ENCODE assay signal across 26 mouse cellular contexts in the genomic region with DNA sequence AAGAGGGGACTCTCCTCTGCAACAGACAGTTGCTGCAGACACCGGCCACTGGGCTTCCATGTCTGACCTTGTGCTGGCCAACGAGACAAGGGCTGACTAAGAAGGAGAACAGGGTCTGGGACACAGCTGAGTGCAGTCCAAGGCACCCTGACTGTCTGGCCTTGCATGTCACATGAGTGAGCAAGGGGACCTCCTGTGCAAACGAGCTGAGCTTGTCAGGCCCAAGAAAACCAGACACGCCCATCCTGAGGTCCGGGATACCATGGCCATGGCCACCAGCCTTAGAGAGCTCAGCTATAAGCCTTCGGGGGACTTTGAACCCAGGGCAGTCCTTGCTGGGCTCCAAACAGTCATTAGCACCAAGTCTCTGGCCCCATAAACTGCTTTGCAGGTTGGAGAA. TPM values are rescaled to one million over a fixed set of nuclear protein-coding genes. Genes with fewer than 3 reads are reported as not detected.
DNase-seq lines count a peak whose midpoint lies in the region; ATAC-seq lines count a peak whose summit lies in the region.
"Had no signal": no experiment of that assay in that cellular context is flagged by ENCODE, and none has a peak within 500 bp of the region (broad histone marks: within the 10 kb centered on the region; RNA-seq: fewer than 3 reads in every experiment).

No protein-coding gene starts in this region.

- H3K27me3 ChIP-seq in limb, embryonic 11.5 days (ENCODE audit: control insufficient read depth, insufficient read depth, low read length), result no peaks in the 10 kb centered on the region
- no peaks in the 10 kb centered on the region for H3K27me3 ChIP-seq in limb, embryonic 10.5 days (ENCODE audit: low read depth, poor library complexity, severe bottlenecking)
- H3K27me3 ChIP-seq in embryonic facial prominence, embryonic 10.5 days (replicated peaks; ENCODE audit: low read depth, poor library complexity, severe bottlenecking), result no peaks in the 10 kb centered on the region
- H3K27me3 ChIP-seq in kidney, embryonic 15.5 days, result no peaks in the 10 kb centered on the region
- H3K27me3 ChIP-seq: CH12.LX; heart, embryonic 15.5 days; hindbrain, embryonic 12.5 days; liver, embryonic 12.5 days; midbrain, embryonic 13.5 days had no signal

- no peak for ATAC-seq in limb, embryonic 11.5 days (ENCODE audit: insufficient number of reproducible peaks, low FRiP score, low TSS enrichment, low read depth)
- no peak for ATAC-seq in kidney, embryonic 15.5 days (replicated peaks; ENCODE audit: low FRiP score)
- ATAC-seq: forebrain, embryonic 14.5 days; liver, embryonic 12.5 days; liver, postnatal 0 days; midbrain, embryonic 13.5 days had no signal

- peak overlapping the region; percentile 22; the same call in 1 of the 2 replicates for H3K9ac ChIP-seq in limb, embryonic 11.5 days (ENCODE audit: low read length)
- H3K9ac ChIP-seq in kidney, embryonic 15.5 days, result no peak overlapping the region
- H3K9ac ChIP-seq: heart, embryonic 15.5 days; liver, embryonic 12.5 days; liver, postnatal 0 days; midbrain, embryonic 13.5 days had no signal

- no peak overlapping the region for H3K4me3 ChIP-seq in limb, embryonic 11.5 days (ENCODE audit: low read depth, low read length)
- no peak overlapping the region for H3K4me3 ChIP-seq in limb, embryonic 10.5 days
- H3K4me3 ChIP-seq in embryonic facial prominence, embryonic 10.5 days, result no peak overlapping the region
- no peak overlapping the region for H3K4me3 ChIP-seq in kidney, embryonic 15.5 days (replicated peaks)
- H3K4me3 ChIP-seq: gastrocnemius, adult 2 months; heart, embryonic 15.5 days; hindbrain, embryonic 12.5 days; layer of hippocampus, adult 2 months; left cerebral cortex, adult 2 months; liver, embryonic 12.5 days; midbrain, embryonic 13.5 days had no signal

- WGBS in limb, embryonic 11.5 days, result 89% methylated on average over 6 of the region's 6 CpGs
- 89% methylated on average over 6 of the region's 6 CpGs for WGBS in limb, embryonic 10.5 days
- 88% methylated on average over 6 of the region's 6 CpGs for WGBS in embryonic facial prominence, embryonic 10.5 days
- WGBS in kidney, embryonic 15.5 days, result 90% methylated on average over 6 of the region's 6 CpGs

- no peaks in the 10 kb centered on the region for H3K9me3 ChIP-seq in limb, embryonic 11.5 days (ENCODE audit: control insufficient read depth, low read length)
- H3K9me3 ChIP-seq in limb, embryonic 10.5 days (replicated peaks), result no peaks in the 10 kb centered on the region
- no peaks in the 10 kb centered on the region for H3K9me3 ChIP-seq in embryonic facial prominence, embryonic 10.5 days
- no peaks in the 10 kb centered on the region for H3K9me3 ChIP-seq in kidney, embryonic 15.5 days (replicated peaks)
- H3K9me3 ChIP-seq: heart, embryonic 15.5 days; hindbrain, embryonic 12.5 days; liver, embryonic 12.5 days; midbrain, embryonic 13.5 days had no signal

- DNase-seq in limb, embryonic 11.5 days (ENCODE audit: low spot score), result no peak
- DNase-seq in limb, embryonic 10.5 days (ENCODE audit: low spot score), result no peak
- peak; percentile 74 for DNase-seq in adrenal gland, postnatal 14 days
- DNase-seq in embryonic facial prominence, embryonic 10.5 days (ENCODE audit: low spot score), result no peak
- peak; percentile 55 for DNase-seq in yolk sac, embryonic 10.5 days (ENCODE audit: low spot score)
- DNase-seq in right cerebral cortex, adult 2 months (ENCODE audit: low spot score in 2 of 2), result no peak
- DNase-seq: cerebellum, adult 2 months; cerebellum, postnatal 14 days; gastrocnemius, adult 2 months; heart, postnatal 36 days; kidney, adult 18-20 months; kidney, postnatal 36 days; lung, postnatal 36 days; right cerebral cortex, postnatal 14 days; thymus, postnatal 14 days had no signal

- no peak overlapping the region for H3K27ac ChIP-seq in limb, embryonic 11.5 days (replicated peaks; ENCODE audit: low read depth, low read length)
- no peak overlapping the region; the same call in 1 of the 2 replicates for H3K27ac ChIP-seq in limb, embryonic 10.5 days
- 0 out of 2 replicates have a peak overlapping the region, but pooled peaks have one; percentile 11 for H3K27ac ChIP-seq in embryonic facial prominence, embryonic 10.5 days (replicated peaks)
- H3K27ac ChIP-seq in kidney, embryonic 15.5 days, result no peak overlapping the region
- H3K27ac ChIP-seq: gastrocnemius, adult 2 months; heart, embryonic 15.5 days; hindbrain, embryonic 12.5 days; layer of hippocampus, adult 2 months; left cerebral cortex, adult 2 months; liver, embryonic 12.5 days; midbrain, embryonic 13.5 days had no signal

- H3K4me1 ChIP-seq in limb, embryonic 11.5 days (ENCODE audit: control insufficient read depth, insufficient read depth, low read length), result peaks cover 17% of the 10 kb centered on the region
- peaks cover 31% of the 10 kb centered on the region for H3K4me1 ChIP-seq in limb, embryonic 10.5 days
- H3K4me1 ChIP-seq in embryonic facial prominence, embryonic 10.5 days, result peaks cover 39% of the 10 kb centered on the region
- peaks cover 35% of the 10 kb centered on the region for H3K4me1 ChIP-seq in kidney, embryonic 15.5 days

- H3K4me2 ChIP-seq in limb, embryonic 11.5 days (ENCODE audit: low read depth, severe bottlenecking), result no peak overlapping the region
- no peak overlapping the region for H3K4me2 ChIP-seq in kidney, embryonic 15.5 days
- H3K4me2 ChIP-seq: heart, embryonic 15.5 days; hindbrain, embryonic 12.5 days; liver, embryonic 12.5 days; midbrain, embryonic 13.5 days had no signal

- H3K36me3 ChIP-seq in limb, embryonic 11.5 days (ENCODE audit: control insufficient read depth, insufficient read depth, low read length), result peaks cover 26% of the 10 kb centered on the region
- H3K36me3 ChIP-seq in limb, embryonic 10.5 days, result peaks cover 87% of the 10 kb centered on the region
- peaks cover 91% of the 10 kb centered on the region for H3K36me3 ChIP-seq in embryonic facial prominence, embryonic 10.5 days (replicated peaks)
- peaks cover 82% of the 10 kb centered on the region for H3K36me3 ChIP-seq in kidney, embryonic 15.5 days

RNA-seq across cellular contexts. Expression of a gene that starts 7.0 kb away (rescaled TPM):
- 21.2 and 24.4 TPM in 2 replicates for polyA plus RNA-seq in limb, embryonic 11.5 days (2014; fragmentation: Nextera tagmentation; extraction: Ambion mirVana)
- 43.5 and 48.7 TPM in 2 replicates for polyA plus RNA-seq in limb, embryonic 10.5 days (2016; fragmentation: Nextera tagmentation; extraction: Ambion mirVana)
- total RNA-seq in adrenal gland, postnatal 14 days (2021), result 26.0 and 34.5 TPM in 2 replicates
- polyA plus RNA-seq in embryonic facial prominence, embryonic 10.5 days (2016; fragmentation: Nextera tagmentation; extraction: Ambion mirVana), result 44.6 and 45.4 TPM in 2 replicates
- polyA plus RNA-seq in kidney, embryonic 15.5 days (2015; fragmentation: Nextera tagmentation; extraction: Ambion mirVana), result 40.2 and 43.1 TPM in 2 replicates

RNA-seq across cellular contexts. Expression of a gene that starts 9.5 kb away (rescaled TPM):
- polyA plus RNA-seq in limb, embryonic 11.5 days (2014; fragmentation: Nextera tagmentation; extraction: Ambion mirVana), result 1.5 TPM in 2 replicates
- polyA plus RNA-seq in limb, embryonic 10.5 days (2016; fragmentation: Nextera tagmentation; extraction: Ambion mirVana), result 1.8 TPM in 2 replicates
- 14.7 and 16.5 TPM in 2 replicates for total RNA-seq in adrenal gland, postnatal 14 days (2021)
- 2.5 and 2.9 TPM in 2 replicates for polyA plus RNA-seq in embryonic facial prominence, embryonic 10.5 days (2016; fragmentation: Nextera tagmentation; extraction: Ambion mirVana)
- polyA plus RNA-seq in kidney, embryonic 15.5 days (2015; fragmentation: Nextera tagmentation; extraction: Ambion mirVana), result 8.1 and 8.5 TPM in 2 replicates

RNA-seq across cellular contexts. Expression of a gene that starts 25.9 kb away (rescaled TPM):
- polyA plus RNA-seq in limb, embryonic 11.5 days (2014; fragmentation: Nextera tagmentation; extraction: Ambion mirVana), result 4.7 and 5.1 TPM in 2 replicates
- polyA plus RNA-seq in limb, embryonic 10.5 days (2016; fragmentation: Nextera tagmentation; extraction: Ambion mirVana), result 5.2 and 5.9 TPM in 2 replicates
- total RNA-seq in adrenal gland, postnatal 14 days (2021), result 1.4 and 1.7 TPM in 2 replicates
- polyA plus RNA-seq in embryonic facial prominence, embryonic 10.5 days (2016; fragmentation: Nextera tagmentation; extraction: Ambion mirVana), result 6.8 and 7.4 TPM in 2 replicates
- polyA plus RNA-seq in kidney, embryonic 15.5 days (2015; fragmentation: Nextera tagmentation; extraction: Ambion mirVana), result 4.2 and 4.7 TPM in 2 replicates

RNA-seq across cellular contexts. Expression of a gene that starts 44.7 kb away (rescaled TPM):
- polyA plus RNA-seq in limb, embryonic 11.5 days (2014; fragmentation: Nextera tagmentation; extraction: Ambion mirVana), result 209 and 218 TPM in 2 replicates
- 223 and 240 TPM in 2 replicates for polyA plus RNA-seq in limb, embryonic 10.5 days (2016; fragmentation: Nextera tagmentation; extraction: Ambion mirVana)
- 118 and 119 TPM in 2 replicates for total RNA-seq in adrenal gland, postnatal 14 days (2021)
- 231 and 251 TPM in 2 replicates for polyA plus RNA-seq in embryonic facial prominence, embryonic 10.5 days (2016; fragmentation: Nextera tagmentation; extraction: Ambion mirVana)
- polyA plus RNA-seq in kidney, embryonic 15.5 days (2015; fragmentation: Nextera tagmentation; extraction: Ambion mirVana), result 166 and 178 TPM in 2 replicates

RNA-seq across cellular contexts. Expression of a gene that starts 56.5 kb away (rescaled TPM):
- polyA plus RNA-seq in limb, embryonic 11.5 days (2014; fragmentation: Nextera tagmentation; extraction: Ambion mirVana), result 1.5 and 2.2 TPM in 2 replicates
- polyA plus RNA-seq in limb, embryonic 10.5 days (2016; fragmentation: Nextera tagmentation; extraction: Ambion mirVana), result 1.3 and 1.7 TPM in 2 replicates
- total RNA-seq in adrenal gland, postnatal 14 days (2021), result 9.6 and 9.7 TPM in 2 replicates
- polyA plus RNA-seq in embryonic facial prominence, embryonic 10.5 days (2016; fragmentation: Nextera tagmentation; extraction: Ambion mirVana), result 1.5 and 2.2 TPM in 2 replicates
- polyA plus RNA-seq in kidney, embryonic 15.5 days (2015; fragmentation: Nextera tagmentation; extraction: Ambion mirVana), result 13.4 and 15.5 TPM in 2 replicates
- total RNA-seq: megakaryocyte-erythroid progenitor cell, adult 5-6 weeks had no signal

Comparison
In these comparisons a context has a peak if more than half of its experiments do, and no peak if none do; other contexts are left out.
1. DNase-seq: peak in adrenal gland, postnatal 14 days (single experiment) and yolk sac, embryonic 10.5 days (single experiment); none in limb, embryonic 11.5 days (single experiment), limb, embryonic 10.5 days (single experiment), embryonic facial prominence, embryonic 10.5 days (single experiment) and right cerebral cortex, adult 2 months (0 of 2).